Mouse (Mus musculus) spleen, adult 2 months (tissue): ENCODE data around the gene Brms1. TPM values are rescaled to one million over a fixed set of nuclear protein-coding genes. Genes with fewer than 3 reads are reported as not detected.

Source experiments
- DNase-seq, 2 experiments: peaks; one replicate each; pipeline versions ENCODE4 v3.0.0 to v3.0.0-alpha.2; 2012 to 2021; ENCODE audit warnings: low spot score in 2 of 2, low read depth in 1 of 2
- H3K27ac ChIP-seq: fragments of 200-500 bp; 2 replicates; pipeline ENCODE4 v1.5.1; 2012; ENCODE audit warnings: low read length, inconsistent platforms; ENCODE audit not compliant: insufficient read depth
- H3K27me3 ChIP-seq: fragments of 200-500 bp; 2 replicates; pipeline ENCODE4 v1.6.1; 2012; ENCODE audit warnings: mild to moderate bottlenecking, moderate library complexity, low read length, inconsistent platforms; ENCODE audit not compliant: control insufficient read depth, insufficient read depth
- H3K36me3 ChIP-seq: fragments of 200-500 bp; 2 replicates; pipeline ENCODE4 v1.6.1; 2012; ENCODE audit warnings: mild to moderate bottlenecking, low read length, inconsistent platforms; ENCODE audit not compliant: control insufficient read depth, insufficient read depth
- H3K4me1 ChIP-seq: fragments of 200-500 bp; 2 replicates; pipeline ENCODE4 v1.6.1; 2011; ENCODE audit warnings: inconsistent platforms; ENCODE audit not compliant: control insufficient read depth, insufficient read depth, insufficient read length
- H3K4me3 ChIP-seq: fragments of 200-500 bp; 2 replicates; pipeline ENCODE4 v1.5.1; 2011; ENCODE audit warnings: mild to moderate bottlenecking, inconsistent platforms; ENCODE audit not compliant: insufficient read depth, insufficient read length; ENCODE audit errors: extremely low read depth
- CTCF ChIP-seq: fragments of 200-500 bp; IDR thresholded peaks from 2 replicates; pipeline ENCODE4 v1.5.1; 2011; ENCODE audit warnings: mild to moderate bottlenecking, inconsistent platforms; ENCODE audit not compliant: insufficient read depth, insufficient read length, insufficient replicate concordance; ENCODE audit errors: extremely low read depth
- POLR2A ChIP-seq: fragments of 200-500 bp; IDR thresholded peaks from 2 replicates; pipeline ENCODE4 v1.6.1; 2011; ENCODE audit warnings: low read depth, low read length, inconsistent platforms
- WGBS: fragments of 180-500 bp; shearing (Covaris S2); methylation state at CpG from one replicate; pipeline ENCODE4 v1.1.7; 2018; 5-methylcytosine and 5-hydroxymethylcytosine counted together
- polyA plus RNA-seq: library from polyadenylated mRNA; depleted of rRNA; stranded (reverse); fragments of >200 nt; gene quantifications from 2 replicates; pipeline ENCODE4 v1.2.3, GENCODE M21; 2012

The Brms1 gene
- polyA plus RNA-seq, 1 experiment = 35.8 TPM

DNA sequence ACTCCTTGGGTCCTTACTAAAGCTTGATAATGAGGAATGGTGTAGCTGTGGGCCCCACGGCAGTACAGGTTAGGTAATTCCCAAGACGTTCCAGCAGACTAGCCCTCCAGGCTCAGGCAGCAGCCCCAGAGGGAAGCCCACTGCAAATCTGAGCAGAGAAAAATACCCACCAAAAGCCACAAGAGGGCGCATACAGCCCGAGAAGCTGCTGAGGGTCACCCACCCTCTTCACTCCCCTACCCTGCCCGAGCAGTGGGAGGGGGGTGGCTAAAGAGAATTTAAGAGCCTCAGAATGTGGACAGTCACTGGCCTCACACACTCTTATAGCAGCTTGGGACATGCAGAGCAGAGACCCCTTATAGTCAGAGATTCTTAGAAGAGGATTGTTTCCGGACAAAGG is 15.1 kb downstream of the Brms1 start:
- Histone ChIP-seq H3K27ac (no peak overlapping the region), H3K36me3 (no peaks in the 10 kb centered on the region), H3K4me3 (no peak overlapping the region), H3K27me3 (no peaks in the 10 kb centered on the region), H3K4me1 (peaks cover 2% of the 10 kb centered on the region; the same call in 1 of the 2 replicates)
- DNase-seq = no peak
- 15% methylated on average over 6 of the region's 6 CpGs for WGBS
- TF ChIP-seq CTCF = peak; percentile 55; the same call in 1 of the 2 replicates
- TF ChIP-seq POLR2A = no peak

DNA sequence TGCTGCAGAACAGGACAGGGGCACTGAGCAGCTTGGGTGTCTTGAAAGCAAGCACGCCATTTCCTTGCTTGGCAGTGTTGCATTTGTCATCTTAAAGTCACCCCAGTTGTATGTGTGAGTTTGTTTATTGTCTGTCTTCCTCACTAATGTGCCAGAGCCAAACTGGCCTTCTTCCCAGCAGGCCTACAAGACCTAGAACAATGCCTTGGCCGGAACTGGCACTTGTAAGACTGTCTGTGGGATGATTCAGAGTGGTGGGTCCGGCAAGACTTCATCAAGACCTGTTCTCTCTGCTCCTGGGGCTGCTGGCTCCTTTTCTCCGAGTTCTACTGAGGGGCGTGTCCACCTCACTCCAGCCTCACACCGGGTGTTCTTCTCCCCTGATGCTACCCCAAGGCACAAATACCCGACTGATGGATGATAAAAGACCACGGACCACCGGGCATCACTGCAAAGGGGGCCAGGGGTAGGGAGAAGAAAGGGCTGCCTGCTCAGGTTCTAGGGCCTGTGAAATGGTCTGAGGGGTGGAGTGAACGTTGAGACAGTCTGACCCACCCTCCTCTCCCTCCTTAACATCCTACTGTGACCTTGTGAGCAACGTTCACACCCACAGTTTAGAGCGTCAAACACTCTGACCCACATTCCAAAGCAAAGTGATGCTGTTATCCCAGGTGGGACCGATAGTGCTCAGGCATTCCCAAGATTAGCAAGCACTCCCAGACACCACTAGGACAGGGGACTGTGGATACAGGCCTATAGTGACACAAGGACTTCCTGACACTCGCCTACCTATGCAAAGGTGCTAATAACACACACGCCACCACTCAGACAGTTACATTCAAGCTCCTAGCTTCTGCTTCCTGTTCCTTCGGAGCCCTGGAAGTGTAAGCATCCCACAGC is 17.0 kb downstream of the Brms1 start:
- TF ChIP-seq POLR2A (no peak), CTCF (no peak)
- no peak for DNase-seq
- H3K27me3 ChIP-seq = no peaks in the 10 kb centered on the region
- WGBS = 69% methylated on average over 16 of the region's 16 CpGs
- no peak overlapping the region for H3K4me3 ChIP-seq
- H3K36me3 ChIP-seq = no peaks in the 10 kb centered on the region
- H3K27ac ChIP-seq = no peak overlapping the region
- H3K4me1 ChIP-seq = peaks cover 2% of the 10 kb centered on the region; the same call in 1 of the 2 replicates

DNA sequence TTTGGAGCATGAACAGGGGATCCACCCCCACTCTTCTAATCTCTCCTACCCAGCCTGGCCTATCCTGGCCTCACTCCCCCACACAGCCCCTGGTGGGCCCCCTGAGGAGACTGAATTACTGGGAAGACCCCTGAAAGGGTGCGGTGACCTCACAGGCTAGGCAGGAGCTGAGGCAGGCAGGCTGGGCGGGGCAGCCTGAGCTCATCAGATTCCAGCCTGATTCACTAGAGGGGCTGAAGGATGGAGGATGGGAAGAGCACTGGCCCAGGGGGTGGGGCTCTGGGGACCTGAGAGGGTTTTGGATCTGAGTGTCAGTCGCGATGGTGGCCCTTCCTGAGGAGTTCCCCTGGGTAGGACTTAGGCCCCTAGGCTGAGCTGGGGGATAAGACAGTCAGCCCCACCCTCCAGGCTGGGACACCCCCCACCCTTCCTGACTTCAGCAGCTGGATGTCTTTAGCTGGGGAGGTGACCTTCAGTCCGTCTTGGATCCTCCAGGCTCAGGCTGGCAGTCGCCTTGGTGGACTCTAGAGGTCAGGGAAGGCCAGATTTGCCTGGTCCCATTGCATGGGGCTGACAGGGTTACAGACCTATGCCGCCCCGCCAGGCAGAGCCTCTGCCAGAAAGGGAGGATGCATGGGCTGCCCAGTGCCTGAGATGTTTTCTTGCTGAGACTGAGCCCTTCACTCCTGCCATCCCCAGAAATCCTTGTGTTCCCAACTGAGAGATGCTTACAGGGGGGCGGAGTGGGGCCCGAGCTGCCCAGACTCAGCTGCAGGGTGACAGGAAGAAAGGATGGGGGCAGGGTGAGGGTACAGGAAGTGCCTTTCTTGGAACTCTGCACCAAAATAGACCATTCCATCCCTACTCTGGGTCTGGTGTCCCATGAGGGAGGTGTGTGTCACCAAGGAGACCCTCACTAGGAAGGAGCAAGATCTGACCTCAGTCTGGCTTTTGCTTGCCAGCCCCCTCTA is 17.9 kb downstream of the Brms1 start:
- 44% methylated on average over 10 of the region's 10 CpGs for WGBS
- Histone ChIP-seq H3K27ac (0 out of 2 replicates have a peak overlapping the region, but pooled peaks have one; percentile 32), H3K4me3 (no peak overlapping the region), H3K27me3 (no peaks in the 10 kb centered on the region), H3K36me3 (no peaks in the 10 kb centered on the region), H3K4me1 (peaks cover 2% of the 10 kb centered on the region; the same call in 1 of the 2 replicates)
- DNase-seq = no peak
- TF ChIP-seq POLR2A = no peak
- no peak for TF ChIP-seq CTCF

DNA sequence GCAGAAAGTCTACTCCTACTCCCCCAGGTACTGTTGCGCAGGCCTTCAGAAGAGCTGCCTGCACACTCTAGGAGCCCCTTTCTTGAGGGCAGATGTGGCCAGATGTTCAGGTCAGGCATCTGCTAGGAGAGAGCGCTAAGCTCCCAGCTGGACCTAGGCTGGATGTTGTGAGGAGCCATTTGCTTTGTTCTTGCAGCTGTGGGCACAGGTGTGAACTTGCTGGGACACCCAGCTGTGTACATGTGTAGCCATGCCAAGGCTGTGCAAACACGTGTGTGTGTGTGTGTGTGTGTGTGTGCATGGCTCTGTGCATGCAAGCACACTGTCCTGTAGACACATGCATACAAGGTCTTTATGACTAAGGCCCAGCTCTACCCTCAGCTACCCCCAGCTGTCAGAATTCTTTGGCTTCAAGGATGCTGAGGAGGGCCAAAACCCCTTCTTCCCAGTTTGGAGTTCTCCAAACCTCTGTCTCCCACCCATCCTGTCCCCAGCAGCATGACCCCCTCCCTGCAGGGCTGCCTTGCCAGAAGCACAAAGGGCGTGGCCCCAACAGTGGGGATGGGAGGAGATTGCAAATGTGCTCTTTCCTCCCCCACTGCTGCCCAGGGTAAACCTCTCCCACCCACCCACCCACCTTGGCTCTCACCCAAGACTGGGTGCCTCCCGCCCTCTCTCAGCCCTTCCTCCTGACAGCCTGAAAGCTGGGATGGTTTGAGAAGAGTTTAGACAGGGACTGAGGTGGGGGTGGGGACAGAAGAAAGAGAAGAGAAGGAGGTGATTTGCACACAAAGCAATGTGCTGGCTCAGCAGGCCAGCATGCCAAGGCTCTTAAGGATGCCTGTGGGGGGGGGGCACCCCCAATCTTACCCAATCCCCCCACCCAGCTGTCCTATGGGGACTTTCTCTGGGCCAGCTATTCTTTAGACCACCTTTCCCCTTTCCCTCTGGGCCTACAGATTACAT is 19.5 kb downstream of the Brms1 start:
- H3K27me3 ChIP-seq = no peaks in the 10 kb centered on the region
- 77% methylated on average over 5 of the region's 5 CpGs for WGBS
- no peak for DNase-seq
- no peak overlapping the region for H3K27ac ChIP-seq
- H3K36me3 ChIP-seq = no peaks in the 10 kb centered on the region
- no peak overlapping the region for H3K4me3 ChIP-seq
- TF ChIP-seq POLR2A (no peak), CTCF (no peak)
- peaks cover 2% of the 10 kb centered on the region; the same call in 1 of the 2 replicates for H3K4me1 ChIP-seq

DNA sequence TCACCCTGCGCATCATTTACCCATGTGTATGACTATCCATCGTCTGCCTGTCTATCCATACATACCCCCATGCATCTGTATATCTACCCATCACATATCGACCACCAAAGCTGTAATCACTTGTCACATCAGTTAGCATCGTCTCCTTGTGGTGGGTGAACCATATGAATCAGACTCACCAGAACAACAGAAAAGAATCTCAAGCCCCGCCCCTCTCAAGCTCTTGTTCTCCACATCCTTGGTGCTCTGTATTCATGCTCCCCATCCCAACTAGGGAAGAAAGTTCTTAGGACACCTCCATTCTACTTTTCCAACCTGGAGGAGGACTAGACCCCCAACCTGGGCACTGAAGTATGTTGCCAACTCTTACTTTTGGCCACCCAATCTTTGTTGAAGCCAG is 20.9 kb downstream of the Brms1 start:
- WGBS = 76% methylated on average over 5 of the region's 5 CpGs
- Histone ChIP-seq H3K27ac (no peak overlapping the region), H3K4me3 (no peak overlapping the region), H3K27me3 (peaks cover under 1% of the 10 kb centered on the region; the same call in 1 of the 2 replicates), H3K36me3 (no peaks in the 10 kb centered on the region), H3K4me1 (peaks cover 2% of the 10 kb centered on the region; the same call in 1 of the 2 replicates)
- no peak for TF ChIP-seq POLR2A
- no peak for TF ChIP-seq CTCF
- DNase-seq = no peak

DNA sequence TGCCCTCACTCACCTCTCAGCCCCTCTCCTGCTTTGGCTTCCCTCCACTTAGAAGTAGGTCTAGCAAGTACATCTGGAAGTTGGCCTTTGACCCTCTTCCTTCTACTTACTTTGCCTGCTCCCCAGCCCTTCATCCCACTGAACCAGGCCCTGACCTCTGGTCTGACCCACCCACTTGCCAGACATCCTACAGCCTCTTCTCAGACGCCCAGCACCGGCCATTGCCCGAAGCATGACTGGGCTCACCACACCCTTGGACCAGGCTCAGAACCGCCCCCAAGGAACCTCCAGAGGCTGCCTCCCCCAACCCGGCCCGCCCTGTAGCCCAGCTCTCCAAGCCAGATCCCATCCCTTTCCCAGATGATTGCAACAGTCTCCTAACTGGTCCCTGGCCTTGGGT is 21.3 kb downstream of the Brms1 start:
- WGBS = 86% methylated on average over 6 of the region's 6 CpGs
- H3K4me1 ChIP-seq = peaks cover 2% of the 10 kb centered on the region; the same call in 1 of the 2 replicates
- H3K36me3 ChIP-seq = no peaks in the 10 kb centered on the region
- peaks cover 2% of the 10 kb centered on the region; the same call in 1 of the 2 replicates for H3K27me3 ChIP-seq
- DNase-seq = no peak
- no peak overlapping the region for H3K4me3 ChIP-seq
- no peak overlapping the region for H3K27ac ChIP-seq
- TF ChIP-seq CTCF = no peak
- no peak for TF ChIP-seq POLR2A
